ENCODE assay signal across 8 mouse cellular contexts in the genomic region with DNA sequence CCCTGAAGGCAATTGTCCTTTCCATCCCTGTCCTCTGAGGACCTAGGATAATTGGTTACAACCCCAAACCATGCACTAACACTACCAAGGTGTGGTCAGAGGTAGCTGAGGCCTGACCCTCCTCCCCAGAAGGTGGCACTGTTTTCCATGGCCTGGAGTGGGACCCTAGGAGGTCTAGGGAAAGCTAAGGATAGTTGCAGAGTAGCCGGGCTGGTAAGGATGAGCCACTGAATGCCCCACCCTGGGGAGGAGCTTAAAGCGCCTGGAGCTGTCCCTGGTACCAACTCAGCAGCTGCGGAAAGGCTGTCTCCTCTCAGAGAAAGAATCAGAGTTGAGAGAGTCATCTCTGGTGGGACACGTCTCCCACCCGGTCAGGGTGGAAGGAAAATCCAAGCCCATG. TPM values are rescaled to one million over a fixed set of nuclear protein-coding genes. Genes with fewer than 3 reads are reported as not detected.
DNase-seq lines count a peak whose midpoint lies in the region; ATAC-seq lines count a peak whose summit lies in the region.

No protein-coding gene starts in this region.

- no peak overlapping the region for H3K27ac ChIP-seq in neural tube, embryonic 12.5 days

- intact Hi-C loops in heart, postnatal 10 days (cut with DNase I), result no loop called here
- intact Hi-C loops in heart, postnatal 25 days (cut with DNase I), result no loop called here

- peaks cover 44% of the 10 kb centered on the region for H3K27me3 ChIP-seq in neural tube, embryonic 12.5 days (replicated peaks)

- ATAC-seq in common myeloid progenitor, adult 5-6 weeks (replicated peaks; ENCODE audit: low read depth, poor library complexity, severe bottlenecking), result peak; percentile 78
- ATAC-seq in neural tube, embryonic 12.5 days (ENCODE audit: low FRiP score, low read depth), result no peak

- H3K9me3 ChIP-seq in neural tube, embryonic 12.5 days, result no peaks in the 10 kb centered on the region

- peak; percentile 40 to 59 for DNase-seq in heart, postnatal 10 days
- DNase-seq in heart, postnatal 25 days (ENCODE audit: low spot score), result no peak
- peak; percentile 42 for DNase-seq in MN1 (ENCODE audit: low spot score)
- peak; percentile 41 to 63 for DNase-seq in kidney, postnatal 25 days
- DNase-seq in gastrocnemius, postnatal 25 days, result no peak
- no peak for DNase-seq in thymus, postnatal 25 days

- H3K9ac ChIP-seq in neural tube, embryonic 12.5 days, result no peak overlapping the region

- H3K4me3 ChIP-seq in neural tube, embryonic 12.5 days, result no peak overlapping the region

- H3K36me3 ChIP-seq in neural tube, embryonic 12.5 days, result no peaks in the 10 kb centered on the region

- H3K4me1 ChIP-seq in neural tube, embryonic 12.5 days, result peaks cover 3% of the 10 kb centered on the region; the same call in 1 of the 2 replicates

- WGBS in neural tube, embryonic 12.5 days, result 0% methylated on average over 5 of the region's 5 CpGs

- H3K4me2 ChIP-seq in neural tube, embryonic 12.5 days (replicated peaks), result peak overlapping the region; percentile 45; the same call in 1 of the 2 replicates

RNA-seq across cellular contexts. Expression of a gene that starts 28.4 kb away (rescaled TPM):
- not detected for total RNA-seq in heart, postnatal 10 days (2021)
- total RNA-seq in heart, postnatal 25 days (2021), result not detected
- not detected in 2 replicates for total RNA-seq in common myeloid progenitor, adult 5-6 weeks (2017)
- polyA plus RNA-seq in neural tube, embryonic 12.5 days (2016; fragmentation: Nextera tagmentation; extraction: Ambion mirVana), result not detected in 2 replicates
- total RNA-seq in gastrocnemius, postnatal 25 days (2021), result not detected

RNA-seq across cellular contexts. Expression of a gene that starts 44.9 kb away (rescaled TPM):
- total RNA-seq in heart, postnatal 10 days (2021), result 10 to 100 TPM in 1 of 2 experiments, 1 to 10 TPM in 1; 8.6 to 10.3 TPM
- 1 to 10 TPM; 5.8 to 5.9 TPM for total RNA-seq in heart, postnatal 25 days (2021)
- 7.9 and 14.7 TPM in 2 replicates for total RNA-seq in common myeloid progenitor, adult 5-6 weeks (2017)
- 6.4 and 7.8 TPM in 2 replicates for polyA plus RNA-seq in neural tube, embryonic 12.5 days (2016; fragmentation: Nextera tagmentation; extraction: Ambion mirVana)
- total RNA-seq in gastrocnemius, postnatal 25 days (2021), result 1 to 10 TPM; 2.2 to 3.4 TPM

RNA-seq across cellular contexts. Expression of a gene that starts 59.4 kb away (rescaled TPM):
- 10 to 100 TPM; 38.6 to 42.2 TPM for total RNA-seq in heart, postnatal 10 days (2021)
- 10 to 100 TPM; 28.3 to 30.2 TPM for total RNA-seq in heart, postnatal 25 days (2021)
- total RNA-seq in common myeloid progenitor, adult 5-6 weeks (2017), result 42.6 and 77.8 TPM in 2 replicates
- polyA plus RNA-seq in neural tube, embryonic 12.5 days (2016; fragmentation: Nextera tagmentation; extraction: Ambion mirVana), result 36.1 and 38.9 TPM in 2 replicates
- total RNA-seq in gastrocnemius, postnatal 25 days (2021), result 10 to 100 TPM; 19.6 to 21.4 TPM

Comparison
In these comparisons a context has a peak if more than half of its experiments do, and no peak if none do; other contexts are left out.
1. DNase-seq: peak in heart, postnatal 10 days (2 of 2), MN1 (single experiment) and kidney, postnatal 25 days (2 of 2); none in heart, postnatal 25 days (single experiment), gastrocnemius, postnatal 25 days (single experiment) and thymus, postnatal 25 days (single experiment).